Mouse (Mus musculus) heart, embryonic 14.5 days (tissue): Measurements from ENCODE around the gene Tmem132b. TPM values are rescaled to one million over a fixed set of nuclear protein-coding genes. Genes with fewer than 3 reads are reported as not detected.

Experiments used
- ATAC-seq: fragments of 200-750 bp; cut with Nextera tagmentation; 2 replicates; pipeline ENCODE4 v1.8.0; 2017; ENCODE audit warnings: low read depth, moderate TSS enrichment; ENCODE audit not compliant: insufficient number of reproducible peaks, insufficient read depth, low FRiP score
- H3K27ac ChIP-seq, 2 experiments: fragments of 200-500 bp in 1 of 2; fragments of 300-500 bp in 1 of 2; sonication (generic) in 1 of 2; replicated peaks in 1 of 2; 2 replicates each; pipeline ENCODE4 v1.5.1; 2012 to 2014; ENCODE audit warnings: low read depth in 2 of 2, low read length in 2 of 2, control low read depth in 1 of 2, mild to moderate bottlenecking in 1 of 2, mixed read lengths in 1 of 2; ENCODE audit not compliant: control insufficient read depth in 1 of 2, insufficient read depth in 1 of 2
- H3K27me3 ChIP-seq: fragments of 300-500 bp; sonication (generic); 2 replicates; pipeline ENCODE4 v1.6.1; 2014; ENCODE audit warnings: mild to moderate bottlenecking, low read length, control low read depth; ENCODE audit not compliant: control insufficient read depth, insufficient read depth
- H3K36me3 ChIP-seq: fragments of 300-500 bp; sonication (generic); 2 replicates; pipeline ENCODE4 v1.6.1; 2014; ENCODE audit warnings: mild to moderate bottlenecking, control low read depth, low read length, mixed read lengths; ENCODE audit not compliant: control insufficient read depth, insufficient read depth
- H3K4me1 ChIP-seq, 2 experiments: fragments of 200-500 bp in 1 of 2; fragments of 300-500 bp in 1 of 2; sonication (generic) in 1 of 2; 2 replicates each; pipeline ENCODE4 v1.6.1; 2012 to 2014; ENCODE audit warnings: low read length in 2 of 2, control low read depth in 1 of 2, mixed read lengths in 1 of 2; ENCODE audit not compliant: control insufficient read depth in 2 of 2, insufficient read depth in 2 of 2
- H3K4me2 ChIP-seq: fragments of 300-500 bp; sonication (generic); 2 replicates; pipeline ENCODE4 v1.6.1; 2014; ENCODE audit warnings: mild to moderate bottlenecking, low read length
- H3K4me3 ChIP-seq, 2 experiments: fragments of 200-500 bp in 1 of 2; fragments of 300-500 bp in 1 of 2; sonication (generic) in 1 of 2; 2 replicates each; pipeline ENCODE4 v1.5.1; 2012 to 2014; ENCODE audit warnings: low read length in 2 of 2, mild to moderate bottlenecking in 2 of 2, control low read depth in 1 of 2, low read depth in 1 of 2, moderate library complexity in 1 of 2; ENCODE audit not compliant: control insufficient read depth in 1 of 2, insufficient read depth in 1 of 2
- H3K9ac ChIP-seq: fragments of 300-500 bp; sonication (generic); 2 replicates; pipeline ENCODE4 v1.6.1; 2014; ENCODE audit warnings: mild to moderate bottlenecking, low read length
- H3K9me3 ChIP-seq: fragments of 300-500 bp; sonication (generic); 2 replicates; pipeline ENCODE4 v1.6.1; 2016; ENCODE audit warnings: low read length, control low read depth; ENCODE audit not compliant: control insufficient read depth
- WGBS: fragments of 180-500 bp; shearing (Covaris S2); extraction: QIAGEN DNeasy Blood & Tissue Kit; methylation state at CpG from one replicate; pipeline ENCODE4 v1.1.7; 2014; 5-methylcytosine and 5-hydroxymethylcytosine counted together
- polyA plus RNA-seq: library from polyadenylated mRNA; unstranded; fragments of >200 nt; fragmentation: Nextera tagmentation; extraction: Ambion mirVana; gene quantifications from 2 replicates; pipeline ENCODE4 v1.2.1, GENCODE M21; 2014

Tmem132b gene
- polyA plus RNA-seq, 1 experiment from 2014 or later, result not detected

GRCm38 (mm10) chr5:125532545-125533224 is 1.1 kb downstream of the Tmem132b start:
- Histone ChIP-seq H3K9ac (no peak overlapping the region), H3K9me3 (no peaks in the 10 kb centered on the region), H3K27ac (no peak overlapping the region), H3K36me3 (no peaks in the 10 kb centered on the region), H3K4me2 (peak overlapping the region; percentile 83), H3K27me3 (peaks cover 86% of the 10 kb centered on the region), H3K4me1 (peaks cover 0 to 14% of the 10 kb centered on the region in 2 experiments; a peak in 3 of 4 replicates), H3K4me3 (peak overlapping the region; percentile 47 to 48)
- ATAC-seq, result no peak
- WGBS, result under 1% methylated on average over 63 of the region's 64 CpGs

- Histone ChIP-seq H3K4me3 (peak overlapping the region in 1 of 2 experiments; percentile 48; a peak in 2 of 4 replicates), H3K27me3 (peaks cover 86% of the 10 kb centered on the region), H3K36me3 (no peaks in the 10 kb centered on the region), H3K27ac (no peak overlapping the region), H3K9me3 (no peaks in the 10 kb centered on the region), H3K9ac (no peak overlapping the region), H3K4me1 (peaks cover 0 to 14% of the 10 kb centered on the region in 2 experiments; a peak in 3 of 4 replicates), H3K4me2 (peak overlapping the region; percentile 83)
- 2% methylated on average over 24 of the region's 24 CpGs for WGBS
- no peak for ATAC-seq
Observed at GRCm38 (mm10) chr5:125533225-125533900, 1.8 kb downstream of the Tmem132b start.

GRCm38 (mm10) chr5:125534168-125534610 is 2.6 kb downstream of the Tmem132b start:
- no peak overlapping the region for H3K4me3 ChIP-seq
- H3K27ac ChIP-seq, result no peak overlapping the region
- H3K4me1 ChIP-seq, result peaks cover 0 to 14% of the 10 kb centered on the region in 2 experiments; a peak in 3 of 4 replicates
- peaks cover 78% of the 10 kb centered on the region for H3K27me3 ChIP-seq
- no peak overlapping the region for H3K4me2 ChIP-seq
- no peaks in the 10 kb centered on the region for H3K9me3 ChIP-seq
- WGBS, result 6% methylated on average over 7 of the region's 7 CpGs
- no peaks in the 10 kb centered on the region for H3K36me3 ChIP-seq
- no peak overlapping the region for H3K9ac ChIP-seq
- ATAC-seq, result no peak

- no peak overlapping the region for H3K4me3 ChIP-seq
- 3% methylated on average over 26 of the region's 26 CpGs for WGBS
- no peaks in the 10 kb centered on the region for H3K9me3 ChIP-seq
- peaks cover 0 to 14% of the 10 kb centered on the region in 2 experiments; a peak in 3 of 4 replicates for H3K4me1 ChIP-seq
- H3K9ac ChIP-seq, result no peak overlapping the region
- H3K27ac ChIP-seq, result no peak overlapping the region
- no peaks in the 10 kb centered on the region for H3K36me3 ChIP-seq
- H3K4me2 ChIP-seq, result no peak overlapping the region
- H3K27me3 ChIP-seq, result peaks cover 72% of the 10 kb centered on the region
- ATAC-seq, result no peak
Observed at GRCm38 (mm10) chr5:125534611-125535324, 3.2 kb downstream of the Tmem132b start.

GRCm38 (mm10) chr5:125545090-125545489 is 13.5 kb downstream of the Tmem132b start:
- H3K9me3 ChIP-seq, result 0 out of 2 replicates have a peak, but pooled peaks cover 5% of the 10 kb centered on the region
- H3K27ac ChIP-seq, result no peak overlapping the region
- no peak overlapping the region for H3K4me3 ChIP-seq
- peaks cover 38% of the 10 kb centered on the region for H3K27me3 ChIP-seq
- no peak overlapping the region for H3K4me2 ChIP-seq
- ATAC-seq, result no peak
- WGBS, result 74% methylated on average over 2 of the region's 2 CpGs
- no peak overlapping the region for H3K9ac ChIP-seq
- H3K36me3 ChIP-seq, result no peaks in the 10 kb centered on the region
- peaks cover 0 to 2% of the 10 kb centered on the region in 2 experiments; a peak in 1 of 4 replicates for H3K4me1 ChIP-seq

GRCm38 (mm10) chr5:125546293-125546692 is 14.7 kb downstream of the Tmem132b start:
- no peak overlapping the region for H3K4me2 ChIP-seq
- H3K4me1 ChIP-seq, result peaks cover 0 to 2% of the 10 kb centered on the region in 2 experiments; a peak in 1 of 4 replicates
- WGBS, result 27% methylated on average over 13 of the region's 13 CpGs
- 0 out of 2 replicates have a peak, but pooled peaks cover 5% of the 10 kb centered on the region for H3K9me3 ChIP-seq
- H3K27me3 ChIP-seq, result peaks cover 39% of the 10 kb centered on the region
- no peaks in the 10 kb centered on the region for H3K36me3 ChIP-seq
- no peak overlapping the region for H3K4me3 ChIP-seq
- no peak for ATAC-seq
- H3K9ac ChIP-seq, result no peak overlapping the region
- no peak overlapping the region for H3K27ac ChIP-seq

GRCm38 (mm10) chr5:125549750-125550489 is 18.3 kb downstream of the Tmem132b start:
- Histone ChIP-seq H3K4me1 (peaks cover 0 to 2% of the 10 kb centered on the region in 2 experiments; a peak in 1 of 4 replicates), H3K36me3 (no peaks in the 10 kb centered on the region), H3K27me3 (peaks cover 39% of the 10 kb centered on the region), H3K9ac (no peak overlapping the region), H3K4me3 (no peak overlapping the region), H3K4me2 (no peak overlapping the region), H3K9me3 (0 out of 2 replicates have a peak, but pooled peaks cover 5% of the 10 kb centered on the region), H3K27ac (no peak overlapping the region)
- 13% methylated on average over 11 of the region's 11 CpGs for WGBS
- ATAC-seq, result no peak
